Mouse (Mus musculus) heart, postnatal 0 days (tissue): ENCODE results near the gene Spint1. TPM values are rescaled to one million over a fixed set of nuclear protein-coding genes. Genes with fewer than 3 reads are reported as not detected.

Experiments used
- ATAC-seq: fragments of 200-750 bp; cut with Nextera tagmentation; 2 replicates; pipeline ENCODE4 v1.8.0; 2017; ENCODE audit warnings: low read depth, moderate number of reproducible peaks, moderate library complexity; ENCODE audit not compliant: insufficient read depth
- DNase-seq: peaks from one replicate; pipeline ENCODE4 v3.0.0-alpha.2; 2016; ENCODE audit warnings: low spot score
- H3K27ac ChIP-seq: fragments of 300-500 bp; sonication (generic); 2 replicates; pipeline ENCODE4 v1.5.1; 2014; ENCODE audit warnings: low read depth, mild to moderate bottlenecking
- H3K27me3 ChIP-seq: fragments of 300-500 bp; sonication (generic); 2 replicates; pipeline ENCODE4 v1.6.1; 2014; ENCODE audit warnings: low read length, mixed read lengths; ENCODE audit not compliant: control insufficient read depth, insufficient read depth
- H3K36me3 ChIP-seq: fragments of 300-500 bp; sonication (generic); replicated peaks from 2 replicates; pipeline ENCODE4 v1.6.1; 2014; ENCODE audit warnings: low read length, mixed read lengths; ENCODE audit not compliant: control insufficient read depth, insufficient read depth
- H3K4me1 ChIP-seq: fragments of 300-500 bp; sonication (generic); 2 replicates; pipeline ENCODE4 v1.6.1; 2014; ENCODE audit warnings: antibody characterized with exemption; ENCODE audit not compliant: control insufficient read depth, insufficient read depth
- H3K4me2 ChIP-seq: fragments of 300-500 bp; sonication (generic); 2 replicates; pipeline ENCODE4 v1.6.1; 2014; ENCODE audit warnings: low read depth, mild to moderate bottlenecking, low read length, moderate library complexity
- H3K4me3 ChIP-seq: fragments of 300-500 bp; sonication (generic); 2 replicates; pipeline ENCODE4 v1.5.1; 2014; ENCODE audit warnings: low read depth, low read length
- H3K9ac ChIP-seq: fragments of 300-500 bp; sonication (generic); replicated peaks from 2 replicates; pipeline ENCODE4 v1.6.1; 2014; ENCODE audit warnings: low read depth, low read length, mixed read lengths
- H3K9me3 ChIP-seq: fragments of 300-500 bp; sonication (generic); replicated peaks from 2 replicates; pipeline ENCODE4 v1.6.1; 2016; ENCODE audit warnings: low read length; ENCODE audit not compliant: control insufficient read depth
- CTCF ChIP-seq: IDR thresholded peaks from 2 replicates; pipeline ENCODE4 v1.5.1; 2016; ENCODE audit warnings: antibody characterized with exemption, control low read depth, low read depth
- EP300 ChIP-seq: IDR thresholded peaks from 2 replicates; pipeline ENCODE4 v1.6.1; 2016; ENCODE audit warnings: antibody characterized with exemption, low read depth
- WGBS: fragments of 180-500 bp; shearing (Covaris S2); extraction: QIAGEN DNeasy Blood & Tissue Kit; methylation state at CpG from one replicate; pipeline ENCODE4 v1.1.7; 2014; 5-methylcytosine and 5-hydroxymethylcytosine counted together
- polyA plus RNA-seq: library from polyadenylated mRNA; unstranded; fragments of >200 nt; fragmentation: Nextera tagmentation; extraction: Ambion mirVana; gene quantifications from 2 replicates; pipeline ENCODE4 v1.2.1, GENCODE M21; 2015
- total RNA-seq: library from RNA; depleted of rRNA; stranded (reverse); fragments of >200 nt; gene quantifications from 2 replicates; pipeline ENCODE4 v1.2.3, GENCODE M21; 2014; ENCODE audit warnings: low replicate concordance

The Spint1 gene
- total and polyA plus RNA-seq, 2 experiments from 2014 or later: 0.14 to 11.6 TPM

GRCm38 (mm10) chr2:119197493-119197892 lies 39.7 kb upstream of the Spint1 start:
- Histone ChIP-seq H3K36me3 (no peaks in the 10 kb centered on the region), H3K4me1 (peaks cover 7% of the 10 kb centered on the region), H3K27ac (no peak overlapping the region), H3K9me3 (no peaks in the 10 kb centered on the region), H3K4me3 (no peak overlapping the region), H3K9ac (no peak overlapping the region), H3K4me2 (no peak overlapping the region), H3K27me3 (no peaks in the 10 kb centered on the region)
- 92% methylated on average over 1 of the region's 1 CpGs for WGBS
- ATAC-seq: no peak
- no peak for DNase-seq
- no peak for TF ChIP-seq CTCF
- TF ChIP-seq EP300: no peak

- H3K27ac ChIP-seq: no peak overlapping the region
- H3K4me2 ChIP-seq: no peak overlapping the region
- WGBS: 33% methylated on average over 1 of the region's 1 CpGs
- H3K4me1 ChIP-seq: peaks cover 7% of the 10 kb centered on the region
- no peak for ATAC-seq
- no peak overlapping the region for H3K9ac ChIP-seq
- H3K9me3 ChIP-seq: no peaks in the 10 kb centered on the region
- H3K27me3 ChIP-seq: no peaks in the 10 kb centered on the region
- H3K4me3 ChIP-seq: no peak overlapping the region
- DNase-seq: no peak
- no peaks in the 10 kb centered on the region for H3K36me3 ChIP-seq
- TF ChIP-seq CTCF: no peak
- TF ChIP-seq EP300: no peak
Measured at GRCm38 (mm10) chr2:119198049-119198448, 39.1 kb upstream of the Spint1 start.

- no peak for TF ChIP-seq CTCF
- no peak for TF ChIP-seq EP300
- no peak for DNase-seq
- Histone ChIP-seq H3K36me3 (no peaks in the 10 kb centered on the region), H3K4me3 (no peak overlapping the region), H3K4me1 (peaks cover 6% of the 10 kb centered on the region), H3K9ac (no peak overlapping the region), H3K27ac (no peak overlapping the region), H3K27me3 (no peaks in the 10 kb centered on the region), H3K4me2 (no peak overlapping the region), H3K9me3 (no peaks in the 10 kb centered on the region)
- no peak for ATAC-seq
- 62% methylated on average over 3 of the region's 3 CpGs for WGBS
Measured at GRCm38 (mm10) chr2:119198934-119199333, 38.2 kb upstream of the Spint1 start.

- TF ChIP-seq EP300: no peak
- no peak for TF ChIP-seq CTCF
- Histone ChIP-seq H3K27ac (peak overlapping the region; percentile 74), H3K9ac (no peak overlapping the region), H3K9me3 (no peaks in the 10 kb centered on the region), H3K4me2 (no peak overlapping the region), H3K36me3 (no peaks in the 10 kb centered on the region), H3K27me3 (no peaks in the 10 kb centered on the region), H3K4me1 (peaks cover 3% of the 10 kb centered on the region; the same call in 1 of the 2 replicates), H3K4me3 (no peak overlapping the region)
- DNase-seq: peak; percentile 22
- WGBS: 53% methylated on average over 5 of the region's 5 CpGs
- ATAC-seq: 0 out of 2 replicates have a peak, but pooled peaks have one; percentile 47
Measured at GRCm38 (mm10) chr2:119202914-119203453, 34.2 kb upstream of the Spint1 start.

GRCm38 (mm10) chr2:119203871-119204460 lies 33.2 kb upstream of the Spint1 start:
- Histone ChIP-seq H3K4me2 (no peak overlapping the region), H3K9ac (no peak overlapping the region), H3K9me3 (no peaks in the 10 kb centered on the region), H3K36me3 (no peaks in the 10 kb centered on the region), H3K27me3 (no peaks in the 10 kb centered on the region), H3K4me1 (peaks cover 3% of the 10 kb centered on the region; the same call in 1 of the 2 replicates), H3K4me3 (no peak overlapping the region), H3K27ac (peak overlapping the region; percentile 74)
- no peak for TF ChIP-seq CTCF
- DNase-seq (no peak), ATAC-seq (no peak)
- WGBS: 70% methylated on average over 4 of the region's 4 CpGs

GRCm38 (mm10) chr2:119207961-119208343 lies 29.2 kb upstream of the Spint1 start:
- DNase-seq (no peak), ATAC-seq (no peak)
- Histone ChIP-seq H3K4me2 (peak overlapping the region; percentile 69), H3K27ac (peak overlapping the region; percentile 88), H3K27me3 (no peaks in the 10 kb centered on the region), H3K4me1 (peaks cover 3% of the 10 kb centered on the region; the same call in 1 of the 2 replicates), H3K9me3 (no peaks in the 10 kb centered on the region), H3K9ac (peak overlapping the region; percentile 70), H3K4me3 (peak overlapping the region; percentile 90), H3K36me3 (peaks cover 20% of the 10 kb centered on the region)
- 13% methylated on average over 6 of the region's 6 CpGs for WGBS
- TF ChIP-seq CTCF (no peak), EP300 (no peak)
